Mouse (Mus musculus): ENCODE data around the gene Stk33.
A peak's percentile ranks its signal among the peaks of the same experiment; 100 is the strongest.

Stk33 gene

GRCm38 (mm10) chr7:109234882-109235640, 203.8 kb downstream of the Stk33 start:
- no peak for DNase-seq

- no peak for DNase-seq
Observed at GRCm38 (mm10) chr7:109234476-109234875, 204.4 kb downstream of the Stk33 start.

- no peak for DNase-seq
Observed at GRCm38 (mm10) chr7:109231881-109232321, 207.0 kb downstream of the Stk33 start.

- DNase-seq = no peak
Observed at GRCm38 (mm10) chr7:109231307-109231706, 207.6 kb downstream of the Stk33 start.

GRCm38 (mm10) chr7:109230806-109231205, 208.1 kb downstream of the Stk33 start:
- DNase-seq = peak; percentile 71

Measured in cerebellum, adult 9-11 months (tissue).